Mouse (Mus musculus) gonadal fat pad, adult 2 months (tissue): ENCODE results near the gene Ccdc71. TPM values are rescaled to one million over a fixed set of nuclear protein-coding genes. Genes with fewer than 3 reads are reported as not detected.
A peak's percentile ranks its signal among the peaks of the same experiment; 100 is the strongest.

ENCODE experiments used
- DNase-seq: peaks from one replicate; pipeline ENCODE4 v3.0.0-alpha.2; 2012; ENCODE audit warnings: low read depth
- polyA plus RNA-seq: library from polyadenylated mRNA; depleted of rRNA; stranded (reverse); fragments of >200 nt; gene quantifications from 2 replicates; pipeline ENCODE4 v1.2.3, GENCODE M21; 2012; rRNA removed

The Ccdc71 gene
- polyA plus RNA-seq, 1 experiment = 21.5 TPM

- no peak for DNase-seq
These were observed 29.6 kb downstream of the Ccdc71 start for GRCm38 (mm10) chr9:108489702-108490558.

DNA sequence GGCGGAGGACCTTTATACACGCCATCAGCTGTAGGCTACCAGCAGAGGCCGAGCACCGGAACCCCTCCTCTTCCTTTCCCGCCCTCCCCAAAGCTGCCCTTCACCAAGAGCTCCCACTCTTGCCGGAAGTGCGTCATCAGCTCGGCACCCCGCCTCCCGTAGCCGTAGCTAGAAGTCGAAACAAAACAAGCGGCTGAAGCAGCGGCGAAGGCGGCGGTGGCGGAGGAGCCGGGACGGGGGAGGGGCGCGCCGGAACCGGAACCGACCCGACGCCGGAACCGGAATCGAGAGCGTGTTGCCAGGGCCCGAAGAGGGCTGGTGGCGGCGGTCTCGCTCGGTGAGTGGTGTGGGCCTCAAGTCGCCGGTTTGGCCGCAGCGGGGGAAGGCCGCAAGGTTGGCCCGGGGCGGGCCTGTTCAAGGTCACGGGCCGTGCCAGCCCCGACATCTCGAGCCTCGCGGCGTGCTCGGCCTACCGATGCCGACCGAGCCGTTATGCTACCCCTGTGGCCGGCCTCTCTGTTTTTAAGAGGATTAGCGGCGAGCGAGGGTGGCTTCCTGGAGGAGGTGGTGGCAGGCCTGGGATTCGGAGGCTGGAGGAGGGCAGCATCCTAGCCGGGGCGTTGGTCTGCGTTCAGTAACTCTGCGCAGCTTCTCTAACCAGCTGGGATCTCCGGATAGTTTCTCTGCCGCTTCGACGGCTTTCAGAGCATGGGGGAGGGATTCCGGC lies 30.4 kb downstream of the Ccdc71 start, which contains the start of gene Usp19:
Usp19 (plus strand) TSS at position 44 of the 727 bp plus-strand sequence.
- DNase-seq = peak; percentile 60

DNA sequence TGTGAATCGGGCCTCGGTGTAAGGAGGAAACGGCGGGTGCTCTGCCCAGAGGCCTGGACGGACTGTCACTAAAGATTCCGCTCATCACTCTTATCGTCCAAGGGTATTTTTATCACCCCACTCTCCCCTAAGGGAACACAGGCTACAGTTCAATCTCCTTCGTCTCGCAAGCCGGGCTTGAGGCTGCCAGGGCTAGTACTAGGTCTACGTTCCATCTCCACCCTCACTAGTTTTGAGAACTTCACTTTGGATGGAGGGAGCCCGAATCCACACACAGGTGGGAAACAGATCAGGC lies 30.9 kb downstream of the Ccdc71 start:
- no peak for DNase-seq

DNA sequence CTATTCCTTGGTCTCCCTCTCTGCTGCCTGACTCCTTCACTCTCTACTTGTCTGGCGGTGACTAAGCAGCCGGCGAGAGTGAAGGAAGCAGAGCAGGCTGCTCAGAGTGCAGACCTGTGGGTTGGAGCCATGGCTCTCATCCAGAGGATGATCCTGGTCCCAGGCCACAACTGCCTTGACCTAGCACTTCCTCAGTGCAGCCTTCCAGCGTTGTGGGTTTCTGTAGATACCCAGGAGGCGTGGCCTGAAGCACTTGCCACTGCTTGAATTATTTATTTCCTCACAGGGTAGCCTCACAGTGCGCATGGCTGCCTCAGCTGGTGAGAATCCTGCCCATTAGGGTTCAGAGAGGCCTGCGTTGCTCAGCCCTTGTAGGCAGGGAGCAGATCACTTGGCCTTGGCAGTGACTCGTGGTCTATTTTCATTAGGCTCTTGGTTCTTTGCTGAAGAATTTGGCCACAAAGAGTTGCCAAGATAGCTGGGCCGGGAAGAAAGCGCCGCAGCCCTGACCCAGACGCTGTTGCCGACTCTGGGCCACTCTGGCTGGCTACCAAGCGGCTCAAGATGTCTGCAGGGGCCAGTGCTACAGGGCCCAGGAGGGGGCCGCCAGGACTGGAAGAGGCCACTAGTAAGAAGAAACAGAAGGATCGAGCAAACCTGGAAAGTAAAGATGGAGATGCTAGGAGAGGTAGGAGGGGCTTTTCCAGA lies 31.9 kb downstream of the Ccdc71 start:
- DNase-seq = peak; percentile 31

DNA sequence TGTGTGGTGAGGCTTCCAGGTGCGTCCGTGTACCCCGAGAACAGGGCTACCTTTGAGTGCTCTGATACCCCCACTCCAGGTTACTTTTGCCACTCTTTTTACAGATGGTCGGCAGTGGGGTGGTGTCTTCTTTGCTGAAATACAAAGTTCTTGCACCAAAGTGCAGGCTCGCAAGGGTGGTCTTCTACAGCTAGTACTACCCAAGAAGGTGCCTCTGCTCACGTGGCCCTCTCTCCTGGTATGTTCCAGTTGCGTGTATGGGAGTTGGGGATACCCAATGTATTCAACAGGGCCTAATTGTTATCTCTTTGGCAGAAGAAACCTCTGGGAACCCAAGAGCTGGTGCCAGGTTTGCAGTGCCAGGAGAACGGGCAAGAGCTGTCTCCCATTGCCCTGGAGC lies 32.9 kb downstream of the Ccdc71 start:
- DNase-seq = no peak

DNA sequence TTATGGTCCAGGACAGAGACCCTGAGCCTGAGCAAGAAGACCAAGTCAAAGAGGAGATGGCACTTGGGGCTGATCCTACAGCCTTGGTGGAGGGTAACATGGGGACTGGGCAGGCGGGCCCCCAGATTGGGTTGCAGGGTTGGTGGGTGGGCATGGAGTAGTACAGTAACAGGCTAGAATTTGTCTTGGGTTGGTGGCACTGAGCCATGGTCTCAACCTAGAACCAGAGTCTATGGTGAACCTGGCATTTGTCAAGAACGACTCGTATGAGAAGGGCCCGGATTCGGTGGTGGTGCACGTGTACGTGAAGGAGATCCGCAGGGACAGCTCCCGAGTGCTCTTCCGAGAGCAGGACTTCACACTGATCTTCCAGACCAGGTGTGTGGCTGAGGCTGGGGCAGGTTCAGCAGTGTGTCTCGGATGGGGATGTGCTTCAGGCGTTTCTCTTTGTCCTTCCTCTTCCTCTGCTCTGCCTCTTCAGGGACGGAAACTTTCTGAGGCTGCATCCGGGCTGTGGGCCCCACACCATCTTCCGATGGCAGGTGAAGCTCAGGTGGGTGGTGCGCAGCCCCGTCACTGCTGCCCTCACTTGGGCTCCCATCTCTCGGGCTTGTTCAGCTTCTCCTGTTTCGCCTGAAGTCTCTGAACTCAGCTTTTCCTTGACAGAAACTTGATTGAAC lies 34.0 kb downstream of the Ccdc71 start:
- DNase-seq = no peak

- no peak for DNase-seq
These were observed 34.6 kb downstream of the Ccdc71 start for GRCm38 (mm10) chr9:108494905-108495304.

DNA sequence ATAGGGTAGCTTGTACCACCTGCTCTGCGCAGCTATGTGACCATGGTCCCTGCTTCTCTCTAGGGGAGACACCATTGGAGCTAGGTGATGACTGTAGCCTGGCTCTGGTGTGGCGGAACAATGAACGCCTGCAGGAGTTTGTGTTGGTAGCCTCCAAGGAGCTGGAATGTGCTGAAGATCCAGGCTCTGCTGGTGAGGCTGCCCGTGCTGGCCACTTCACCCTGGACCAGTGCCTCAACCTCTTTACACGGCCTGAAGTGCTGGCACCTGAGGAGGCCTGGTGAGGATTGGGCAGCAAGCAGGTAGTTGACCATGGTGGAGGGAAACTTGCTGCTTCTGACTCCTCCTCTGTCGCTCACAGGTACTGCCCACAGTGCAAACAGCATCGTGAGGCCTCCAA lies 38.9 kb downstream of the Ccdc71 start:
- no peak for DNase-seq

- no peak for DNase-seq
These were observed 39.6 kb downstream of the Ccdc71 start for GRCm38 (mm10) chr9:108499943-108500342.

DNA sequence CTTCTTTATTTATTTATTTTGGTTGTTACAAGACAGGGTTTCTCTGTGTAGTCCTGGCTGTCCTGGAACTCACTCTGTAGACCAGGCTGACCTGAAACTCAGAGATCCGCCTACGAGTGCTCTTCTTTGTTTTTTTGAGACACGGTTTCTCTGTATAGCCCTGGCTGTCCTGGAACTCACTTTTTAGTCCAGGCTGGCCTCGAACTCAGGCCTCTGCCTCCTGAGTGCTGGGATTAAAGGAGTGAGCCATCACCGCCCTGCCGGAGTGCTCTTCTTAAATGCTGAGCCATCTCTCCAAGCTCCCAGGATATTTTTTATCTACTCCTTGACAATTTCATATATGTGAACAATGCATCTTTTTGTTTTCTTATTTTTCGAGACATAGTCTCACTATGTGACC lies 46.6 kb downstream of the Ccdc71 start:
- DNase-seq = no peak

DNA sequence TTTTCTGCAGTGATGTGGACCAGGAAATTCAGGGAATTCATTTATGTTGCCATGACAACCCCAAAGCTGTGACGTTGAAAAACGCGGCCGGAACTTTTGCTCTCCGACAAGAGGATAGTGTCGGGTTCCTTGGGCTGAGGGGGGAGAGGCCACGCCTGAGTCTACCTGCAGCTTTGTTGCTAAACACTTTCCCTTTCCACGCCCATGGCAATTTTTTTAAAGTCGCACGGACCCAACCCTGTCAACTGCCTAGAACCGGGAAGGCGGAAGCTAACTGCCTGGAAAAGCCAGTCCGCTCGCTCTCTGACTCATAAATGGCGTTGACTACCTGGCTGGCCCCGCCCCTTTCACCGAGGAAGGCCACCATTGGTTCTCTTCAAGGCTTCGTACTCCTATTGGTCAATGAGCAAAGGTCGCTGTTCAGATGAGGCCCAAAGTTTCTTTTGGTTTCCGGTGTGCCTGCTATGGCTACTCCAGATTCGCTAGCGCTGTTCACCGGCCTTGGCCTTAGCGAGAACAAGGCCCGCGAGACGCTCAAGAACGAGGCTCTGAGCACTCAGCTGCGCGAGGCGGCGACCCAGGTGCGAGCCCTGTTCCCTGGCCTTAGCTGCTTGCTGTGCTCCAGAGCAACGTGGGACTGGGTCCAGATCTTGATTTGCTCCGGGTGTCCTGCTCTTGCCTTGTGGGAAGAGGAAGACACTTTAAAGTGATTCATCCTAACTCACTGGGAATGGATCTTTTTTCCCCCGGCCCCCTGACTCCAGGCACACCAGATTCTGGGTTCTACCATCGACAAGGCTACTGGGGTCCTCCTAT lies 47.5 kb downstream of the Ccdc71 start, which contains the start of gene Qars:
Qars (plus strand) TSS at position 88 of the 816 bp plus-strand sequence.
- peak; percentile 93 for DNase-seq

DNA sequence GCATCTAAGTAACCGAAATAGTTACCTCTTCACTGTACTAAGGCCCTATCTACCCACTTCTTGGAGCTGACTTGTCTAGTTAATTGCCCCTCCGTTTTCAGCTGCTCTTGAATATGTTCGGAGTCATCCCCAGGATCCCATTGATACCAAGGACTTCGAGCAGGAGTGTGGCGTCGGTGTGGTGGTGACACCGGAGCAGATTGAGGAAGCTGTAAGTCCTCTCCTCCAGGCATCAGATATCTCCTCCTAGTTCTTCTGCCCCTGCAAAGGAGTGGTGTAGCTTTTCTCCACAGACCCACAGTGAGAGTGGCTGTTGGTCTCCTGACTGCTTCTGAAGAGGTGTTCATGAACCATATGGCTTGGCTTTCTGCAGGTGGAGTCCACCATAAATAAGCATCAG lies 48.4 kb downstream of the Ccdc71 start:
- DNase-seq = no peak

Other genes with a start within 250 kb of the Ccdc71 start
- 60.0 and 110 TPM in 2 replicates for gene Dag1, start 196.6 kb upstream of the Ccdc71 start, polyA plus RNA-seq
- gene Nicn1, start 170.1 kb upstream of the Ccdc71 start, polyA plus RNA-seq = 26.4 and 27.3 TPM in 2 replicates
- gene Amt, start 163.7 kb upstream of the Ccdc71 start, polyA plus RNA-seq = 37.3 and 45.6 TPM in 2 replicates
- gene Rhoa, start 154.4 kb upstream of the Ccdc71 start, polyA plus RNA-seq = 151 and 208 TPM in 2 replicates
- 78.7 and 101 TPM in 2 replicates for gene Tcta, start 154.4 kb upstream of the Ccdc71 start, polyA plus RNA-seq
- gene Gpx1, start 121.6 kb upstream of the Ccdc71 start, polyA plus RNA-seq = 823 and 905 TPM in 2 replicates
- gene Usp4, start 112.7 kb upstream of the Ccdc71 start, polyA plus RNA-seq = 66.8 and 69.5 TPM in 2 replicates
- gene 1700102P08Rik, start 67.7 kb upstream of the Ccdc71 start, polyA plus RNA-seq = 0.25 and 0.34 TPM in 2 replicates
- 0.04 and 0.16 TPM in 2 replicates for gene Ccdc36, start 32.0 kb upstream of the Ccdc71 start, polyA plus RNA-seq
- not detected in 2 replicates for gene BC048562, start 24.0 kb upstream of the Ccdc71 start, polyA plus RNA-seq
- 56.8 and 58.8 TPM in 2 replicates for gene Klhdc8b, start 1.1 kb downstream of the Ccdc71 start, polyA plus RNA-seq
- 174 and 220 TPM in 2 replicates for gene Lamb2, start 19.2 kb downstream of the Ccdc71 start, polyA plus RNA-seq
- gene Usp19, start 30.1 kb downstream of the Ccdc71 start, polyA plus RNA-seq = 150 and 161 TPM in 2 replicates
- gene Qars, start 47.2 kb downstream of the Ccdc71 start, polyA plus RNA-seq = 248 and 249 TPM in 2 replicates
- 92.2 and 108 TPM in 2 replicates for gene Qrich1, start 56.3 kb downstream of the Ccdc71 start, polyA plus RNA-seq
- 79.5 and 90.1 TPM in 2 replicates for gene Impdh2, start 99.8 kb downstream of the Ccdc71 start, polyA plus RNA-seq
- 49.3 and 63.1 TPM in 2 replicates for gene Ndufaf3, start 106.9 kb downstream of the Ccdc71 start, polyA plus RNA-seq
- gene Dalrd3, start 109.4 kb downstream of the Ccdc71 start, polyA plus RNA-seq = 197 and 214 TPM in 2 replicates
- 48.1 and 59.1 TPM in 2 replicates for gene Wdr6, start 118.2 kb downstream of the Ccdc71 start, polyA plus RNA-seq
- 9.5 and 11.4 TPM in 2 replicates for gene P4htm, start 137.1 kb downstream of the Ccdc71 start, polyA plus RNA-seq
- 40.2 and 44.6 TPM in 2 replicates for gene Arih2, start 188.9 kb downstream of the Ccdc71 start, polyA plus RNA-seq
- 29.2 and 30.0 TPM in 2 replicates for gene Slc25a20, start 201.6 kb downstream of the Ccdc71 start, polyA plus RNA-seq
- gene Prkar2a, start 228.8 kb downstream of the Ccdc71 start, polyA plus RNA-seq = 18.3 and 18.9 TPM in 2 replicates